Mouse (Mus musculus): ENCODE measurements around the gene Hacd1.

Gene Hacd1

GRCm38 (mm10) chr2:14005121-14005520, 50.8 kb downstream of the Hacd1 start:
- DNase-seq (ENCODE audit: low read depth, low spot score): no peak

- DNase-seq (ENCODE audit: low read depth, low spot score): no peak
Observed at GRCm38 (mm10) chr2:13960136-13960535, 95.8 kb downstream of the Hacd1 start.

DNA sequence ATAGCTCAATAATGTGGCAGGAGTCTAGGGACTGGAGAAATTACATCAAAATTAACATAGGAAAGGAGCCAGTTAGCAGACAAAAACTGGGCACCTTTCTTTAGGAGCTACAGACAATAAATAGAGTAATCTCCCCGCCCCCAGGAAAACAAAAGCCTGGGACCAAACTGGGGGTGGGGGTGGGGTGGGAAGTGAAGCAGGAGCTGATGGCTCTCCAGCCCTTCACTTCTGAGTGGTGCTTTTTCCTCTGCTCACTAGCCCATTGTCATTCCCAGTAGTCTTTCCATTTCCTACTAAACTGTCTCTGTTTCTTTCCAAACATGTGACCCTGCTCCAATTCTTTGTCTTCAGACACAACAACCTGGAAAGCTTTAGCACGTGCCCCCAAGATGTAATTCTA, 99.5 kb downstream of the Hacd1 start:
- peak; percentile 80 for DNase-seq (ENCODE audit: low read depth, low spot score)

DNA sequence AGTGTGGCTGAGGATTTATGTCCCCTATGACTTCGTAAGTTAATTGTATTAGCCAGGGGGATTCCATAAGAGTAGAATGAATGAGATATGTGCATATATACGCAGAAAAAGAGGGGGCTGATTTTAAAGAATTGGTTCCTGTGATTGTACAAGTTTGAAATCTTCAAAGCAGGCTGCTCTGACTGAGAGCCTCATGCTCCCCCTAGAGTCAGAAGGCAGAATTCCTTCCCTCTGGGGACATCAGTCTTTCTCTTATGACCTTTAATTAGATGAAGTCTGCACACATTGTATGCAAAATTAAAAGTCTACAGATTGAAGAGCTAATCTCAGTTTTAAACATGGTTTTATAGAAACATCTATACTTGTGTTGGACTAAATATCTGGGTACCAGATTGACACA, 117.8 kb downstream of the Hacd1 start:
- DNase-seq (ENCODE audit: low read depth, low spot score): peak; percentile 42

GRCm38 (mm10) chr2:13935343-13935742, 120.6 kb downstream of the Hacd1 start:
- no peak for DNase-seq (ENCODE audit: low read depth, low spot score)

- DNase-seq (ENCODE audit: low read depth, low spot score): no peak
Observed at GRCm38 (mm10) chr2:13932253-13932652, 123.7 kb downstream of the Hacd1 start.

DNA sequence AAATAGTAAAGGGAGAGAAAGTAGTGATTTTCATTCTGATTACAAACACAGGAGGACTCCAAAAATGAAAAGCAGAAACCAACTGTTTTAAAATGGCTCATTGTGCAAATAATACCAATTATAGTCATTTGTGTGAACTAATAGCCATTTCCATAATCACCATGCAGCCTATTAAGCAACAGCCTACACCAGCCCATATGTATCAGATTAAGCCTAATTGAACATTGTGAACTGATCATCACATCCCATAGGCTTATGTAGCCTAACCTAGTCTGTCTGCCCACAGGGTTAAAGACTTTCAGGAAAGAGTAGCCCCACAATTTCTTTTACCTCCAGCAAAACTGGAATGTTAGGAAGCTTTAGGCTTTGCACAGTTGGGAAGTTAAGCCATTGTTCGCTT, 125.2 kb downstream of the Hacd1 start:
- no peak for DNase-seq (ENCODE audit: low read depth, low spot score)

DNA sequence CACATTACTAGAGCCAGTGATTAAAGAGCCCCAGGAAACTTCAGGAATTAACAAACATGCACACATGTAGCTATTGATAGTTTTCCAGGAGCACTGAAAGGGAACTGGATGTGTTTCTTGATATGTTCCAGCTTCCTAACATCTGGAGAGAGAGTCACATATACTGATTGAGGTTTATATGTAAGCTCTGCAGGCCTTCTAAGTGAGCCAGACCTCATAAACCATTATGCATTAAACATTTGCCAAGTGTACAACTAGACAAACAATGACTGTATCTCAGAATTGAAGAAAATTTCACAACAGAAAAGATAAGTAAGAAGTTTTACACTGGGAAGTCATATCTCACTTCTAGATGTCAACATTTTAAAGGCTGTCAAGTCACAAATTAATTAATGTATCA, 167.4 kb downstream of the Hacd1 start:
- no peak for DNase-seq (ENCODE audit: low read depth, low spot score)

GRCm38 (mm10) chr2:13857461-13857860, 198.5 kb downstream of the Hacd1 start:
- no peak for DNase-seq (ENCODE audit: low read depth, low spot score)

- DNase-seq (ENCODE audit: low read depth, low spot score): peak; percentile 47
Observed at GRCm38 (mm10) chr2:13855510-13855909, 200.4 kb downstream of the Hacd1 start.

DNA sequence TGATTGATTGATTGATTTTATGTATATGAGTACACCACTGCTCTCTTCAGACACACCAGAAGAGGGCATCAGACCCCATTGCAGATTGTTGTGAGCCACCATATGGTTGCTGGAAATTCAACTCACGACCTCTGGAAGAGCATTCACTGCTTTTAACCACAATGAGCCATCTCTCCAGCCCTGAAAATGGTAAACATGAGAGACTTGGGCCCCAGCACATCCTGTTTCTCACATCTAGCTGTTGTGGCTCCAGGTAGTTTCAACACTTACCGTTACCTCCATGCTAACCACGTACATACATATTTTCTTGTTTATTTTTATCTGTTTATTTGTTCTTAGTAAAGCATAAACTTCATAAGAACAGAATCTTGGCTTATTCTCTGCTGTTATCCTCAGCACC, 219.6 kb downstream of the Hacd1 start:
- DNase-seq (ENCODE audit: low read depth, low spot score): no peak

DNA sequence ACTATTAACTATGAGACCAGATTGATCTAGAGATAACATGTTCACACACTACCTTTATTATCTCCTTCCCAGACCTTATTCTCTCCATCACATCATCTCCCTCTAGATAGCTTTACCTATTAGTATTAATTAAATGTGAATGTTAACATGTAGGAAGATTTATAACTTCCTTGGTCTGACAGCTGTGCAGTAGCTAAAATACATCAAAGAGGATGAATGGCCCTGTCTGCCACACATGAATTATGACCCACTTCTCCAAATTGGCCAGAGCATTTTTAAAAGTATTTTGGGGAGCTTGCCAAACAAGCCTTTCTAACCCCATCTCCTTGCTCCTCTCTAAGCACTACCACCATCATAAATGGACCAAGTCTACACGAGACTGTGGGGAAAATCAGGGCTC, 220.9 kb downstream of the Hacd1 start:
- no peak for DNase-seq (ENCODE audit: low read depth, low spot score)

- DNase-seq (ENCODE audit: low read depth, low spot score): no peak
Observed at GRCm38 (mm10) chr2:13816645-13817044, 239.3 kb downstream of the Hacd1 start.

DNA sequence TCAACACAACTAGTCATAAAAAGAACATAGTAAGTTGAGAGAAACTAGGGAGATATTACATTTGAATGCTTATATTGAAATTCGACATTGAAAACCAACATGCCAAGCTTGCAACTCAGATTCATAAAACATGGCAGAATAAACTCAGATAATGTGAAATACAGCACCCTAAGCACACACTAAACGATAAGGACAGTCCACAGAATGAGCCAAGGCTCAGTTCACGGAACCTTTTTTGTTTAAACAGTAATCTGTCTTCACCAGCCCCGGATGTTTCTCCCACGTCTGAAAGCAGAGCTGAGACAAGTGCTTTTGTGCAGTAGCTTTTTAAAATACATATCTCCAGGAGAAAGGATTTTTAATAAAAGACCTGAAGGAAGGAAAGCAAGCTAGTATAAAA, 247.3 kb downstream of the Hacd1 start:
- DNase-seq (ENCODE audit: low read depth, low spot score): no peak

GRCm38 (mm10) chr2:13808008-13808407, 247.9 kb downstream of the Hacd1 start:
- DNase-seq (ENCODE audit: low read depth, low spot score): no peak

DNA sequence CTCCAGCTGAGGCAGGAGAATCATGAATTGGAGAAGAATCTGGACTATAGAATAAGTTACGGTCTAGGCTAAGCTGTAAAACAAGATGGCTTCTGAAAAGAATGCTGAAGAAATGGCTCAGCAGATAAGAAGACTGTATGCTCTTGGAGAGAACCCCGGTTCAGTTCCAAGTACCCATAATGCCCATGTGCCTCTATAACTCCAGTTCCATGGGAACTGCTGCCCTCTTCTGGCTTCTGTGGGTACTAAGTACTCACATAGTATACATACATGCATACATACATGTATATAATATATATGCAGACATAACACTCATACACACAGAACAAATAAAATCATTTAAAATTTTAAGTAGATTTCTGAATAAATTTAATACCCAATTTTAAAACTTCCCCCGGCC, 249.8 kb downstream of the Hacd1 start:
- peak; percentile 62 for DNase-seq (ENCODE audit: low read depth, low spot score)

DNA sequence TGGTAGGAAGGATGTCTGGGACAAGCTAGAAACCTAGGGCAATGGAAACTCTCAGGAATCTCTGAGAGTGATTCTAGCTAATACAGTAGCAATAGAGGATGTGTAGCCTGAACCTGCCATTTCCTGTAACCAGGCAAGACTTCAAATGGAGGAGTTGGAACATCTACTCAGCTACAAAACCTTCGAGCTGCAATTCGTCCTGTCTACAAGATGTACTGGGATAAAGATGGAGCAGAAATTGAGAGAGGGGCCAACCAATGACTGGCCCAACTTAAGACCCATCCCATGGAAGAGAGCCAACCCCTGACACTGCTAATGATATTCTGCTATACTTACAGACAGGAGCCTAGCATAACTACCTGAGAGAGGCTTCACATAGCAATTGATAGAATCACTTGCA, 255.3 kb downstream of the Hacd1 start:
- DNase-seq (ENCODE audit: low read depth, low spot score): no peak

Measured in ES-CJ7 (cell line).